Mouse (Mus musculus) heart, adult 2 months (tissue): ENCODE measurements around the gene Hist1h4n.
A peak's percentile ranks its signal among the peaks of the same experiment; 100 is the strongest.

Experiments
- CTCF ChIP-seq: fragments of 200-600 bp; IDR thresholded peaks from 2 replicates; pipeline ENCODE4 v1.8.1; 2022; ENCODE audit warnings: antibody characterized with exemption, mild to moderate bottlenecking, moderate library complexity
- POLR2A ChIP-seq: fragments of 200-500 bp; IDR thresholded peaks from 2 replicates; pipeline ENCODE4 v1.6.1; 2011; ENCODE audit warnings: mild to moderate bottlenecking, low read depth, low read length, control low read depth; ENCODE audit not compliant: insufficient read depth

GRCm38 (mm10) chr13:21786899-21787629, 44.9 kb downstream of the Hist1h4n start, which contains the start of the genes Hist1h2an and Hist1h2bp:
- TF ChIP-seq CTCF (peak; percentile 13; the same call in 1 of the 2 replicates), POLR2A (peak; percentile 75; the same call in 1 of the 2 replicates)
